Mouse (Mus musculus): ENCODE results near the gene Ttc32. TPM values are rescaled to one million over a fixed set of nuclear protein-coding genes. Genes with fewer than 3 reads are reported as not detected.
"Not testable (repeated sequence)": the region's sequence is repeated elsewhere in the genome, so short reads cannot be mapped to it uniquely, and the experiment has no call there.

Gene Ttc32
- polyA plus RNA-seq, 1 experiment from 2014 or later, result 27.9 TPM

DNA sequence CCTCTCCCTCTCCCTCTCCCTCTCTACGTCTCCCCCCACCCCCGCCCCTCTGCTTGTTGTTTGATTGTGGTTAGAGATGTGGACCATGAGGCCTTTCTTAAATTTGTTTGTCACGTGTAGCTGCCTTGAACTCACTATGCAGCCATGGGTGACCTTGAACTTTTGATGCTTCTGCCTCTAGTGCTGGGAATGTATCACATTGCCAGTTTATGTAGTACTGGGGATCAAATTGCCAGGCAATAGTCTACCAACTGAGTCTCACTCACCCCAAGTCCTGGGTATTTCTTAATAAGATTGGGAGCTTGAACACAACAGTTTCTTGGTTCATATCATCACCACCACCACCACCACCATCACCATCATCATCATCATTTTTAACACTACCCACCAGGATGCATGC, 8.8 kb upstream of the Ttc32 start:
- no peak overlapping the region for H3K4me2 ChIP-seq (ENCODE audit: low read depth, low read length)
- 69% methylated on average over 3 of the region's 3 CpGs for WGBS
- H3K36me3 ChIP-seq (ENCODE audit: control insufficient read depth, insufficient read depth, low read length), result peaks cover 2% of the 10 kb centered on the region; the same call in 1 of the 2 replicates
- H3K27ac ChIP-seq (ENCODE audit: low read length), result no peak overlapping the region
- no peaks in the 10 kb centered on the region for H3K27me3 ChIP-seq (ENCODE audit: control insufficient read depth, insufficient read depth, low read depth, low read length)
- ATAC-seq (ENCODE audit: low read depth), result no peak
- no peak overlapping the region for H3K4me3 ChIP-seq (ENCODE audit: low read length)
- no peak overlapping the region for H3K9ac ChIP-seq (ENCODE audit: low read length)
- no peaks in the 10 kb centered on the region for H3K9me3 ChIP-seq (ENCODE audit: control insufficient read depth, low read length)
- no peaks in the 10 kb centered on the region for H3K4me1 ChIP-seq (replicated peaks; ENCODE audit: control insufficient read depth, insufficient read depth, low read length)

DNA sequence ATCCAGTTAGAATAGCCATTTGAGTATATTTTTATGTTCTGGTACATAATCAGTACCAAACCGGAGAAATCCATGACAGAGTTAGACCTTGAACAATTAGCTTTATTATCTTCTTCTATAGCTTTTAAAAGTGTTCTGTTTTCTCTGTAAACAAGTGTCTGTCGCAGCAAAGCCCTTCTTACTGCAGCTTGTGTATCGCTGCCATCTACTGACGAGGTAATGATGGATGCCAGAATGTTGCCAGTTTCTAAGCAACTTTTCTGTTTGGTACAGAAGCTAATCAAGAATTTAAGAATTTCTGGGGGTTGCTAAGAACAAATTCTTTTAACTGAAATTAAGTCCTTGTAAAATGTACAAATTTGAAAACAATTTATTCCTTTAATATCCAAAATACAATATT, 6.8 kb upstream of the Ttc32 start:
- H3K9ac ChIP-seq (ENCODE audit: low read length), result no peak overlapping the region
- H3K27ac ChIP-seq (ENCODE audit: low read length), result no peak overlapping the region
- WGBS, result 51% methylated on average over 4 of the region's 4 CpGs
- no peak overlapping the region for H3K4me2 ChIP-seq (ENCODE audit: low read depth, low read length)
- ATAC-seq (ENCODE audit: low read depth), result no peak
- H3K4me1 ChIP-seq (replicated peaks; ENCODE audit: control insufficient read depth, insufficient read depth, low read length), result no peaks in the 10 kb centered on the region
- H3K9me3 ChIP-seq (ENCODE audit: control insufficient read depth, low read length), result no peaks in the 10 kb centered on the region
- no peaks in the 10 kb centered on the region for H3K27me3 ChIP-seq (ENCODE audit: control insufficient read depth, insufficient read depth, low read depth, low read length)
- peaks cover 2% of the 10 kb centered on the region; the same call in 1 of the 2 replicates for H3K36me3 ChIP-seq (ENCODE audit: control insufficient read depth, insufficient read depth, low read length)
- H3K4me3 ChIP-seq (ENCODE audit: low read length), result no peak overlapping the region

DNA sequence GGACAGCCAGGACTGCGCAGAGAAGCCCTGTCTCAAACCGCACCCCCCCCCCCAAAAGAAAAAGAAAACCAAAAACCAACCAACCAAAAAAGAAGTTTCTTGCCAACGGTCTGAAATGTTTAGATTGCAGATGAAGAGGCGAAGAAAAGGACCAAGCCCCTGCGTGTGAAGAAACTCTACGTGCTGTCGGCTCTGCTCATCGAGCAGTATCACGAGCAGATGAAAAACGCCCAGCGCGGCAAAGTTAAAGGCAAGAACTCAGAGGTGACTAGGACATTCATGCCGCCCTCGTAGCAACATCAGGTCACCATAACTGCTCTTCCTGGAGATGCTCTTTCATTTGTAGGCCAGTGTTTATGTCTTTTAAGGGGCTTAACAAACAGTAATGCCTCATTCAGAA, 5.7 kb upstream of the Ttc32 start:
- Histone ChIP-seq H3K27ac (ENCODE audit: low read length) (no peak overlapping the region), H3K4me3 (ENCODE audit: low read length) (no peak overlapping the region), H3K9ac (ENCODE audit: low read length) (no peak overlapping the region), H3K4me2 (ENCODE audit: low read depth, low read length) (no peak overlapping the region), H3K9me3 (ENCODE audit: control insufficient read depth, low read length) (no peaks in the 10 kb centered on the region), H3K36me3 (ENCODE audit: control insufficient read depth, insufficient read depth, low read length) (peaks cover 2% of the 10 kb centered on the region; the same call in 1 of the 2 replicates), H3K4me1 (replicated peaks; ENCODE audit: control insufficient read depth, insufficient read depth, low read length) (no peaks in the 10 kb centered on the region), H3K27me3 (ENCODE audit: control insufficient read depth, insufficient read depth, low read depth, low read length) (no peaks in the 10 kb centered on the region)
- no peak for ATAC-seq (ENCODE audit: low read depth)
- 89% methylated on average over 14 of the region's 14 CpGs for WGBS

DNA sequence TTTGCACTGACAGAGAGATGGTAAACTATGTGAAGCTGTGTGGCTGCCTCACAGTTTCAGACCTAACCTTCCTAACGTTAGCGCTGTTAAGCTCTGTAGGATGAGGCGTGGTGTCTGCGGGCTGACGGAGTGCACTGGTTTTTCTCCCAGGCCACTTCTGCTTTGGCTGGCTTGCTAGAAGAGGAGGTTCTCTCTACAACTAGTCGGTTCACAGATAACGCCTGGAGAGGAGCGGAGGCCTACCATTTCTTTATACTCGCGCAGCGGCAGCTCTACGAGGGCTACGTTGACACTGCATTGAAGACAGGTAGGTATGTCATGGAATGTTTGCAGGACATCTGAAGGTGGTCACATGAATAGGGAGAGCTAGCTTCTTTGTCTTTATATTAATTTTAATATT, 5.1 kb upstream of the Ttc32 start:
- no peak for ATAC-seq (ENCODE audit: low read depth)
- Histone ChIP-seq H3K27ac (ENCODE audit: low read length) (no peak overlapping the region), H3K4me3 (ENCODE audit: low read length) (no peak overlapping the region), H3K4me1 (replicated peaks; ENCODE audit: control insufficient read depth, insufficient read depth, low read length) (no peaks in the 10 kb centered on the region), H3K27me3 (ENCODE audit: control insufficient read depth, insufficient read depth, low read depth, low read length) (no peaks in the 10 kb centered on the region), H3K9me3 (ENCODE audit: control insufficient read depth, low read length) (no peaks in the 10 kb centered on the region), H3K4me2 (ENCODE audit: low read depth, low read length) (no peak overlapping the region), H3K9ac (ENCODE audit: low read length) (no peak overlapping the region), H3K36me3 (ENCODE audit: control insufficient read depth, insufficient read depth, low read length) (peaks cover 2% of the 10 kb centered on the region; the same call in 1 of the 2 replicates)
- 75% methylated on average over 13 of the region's 13 CpGs for WGBS

DNA sequence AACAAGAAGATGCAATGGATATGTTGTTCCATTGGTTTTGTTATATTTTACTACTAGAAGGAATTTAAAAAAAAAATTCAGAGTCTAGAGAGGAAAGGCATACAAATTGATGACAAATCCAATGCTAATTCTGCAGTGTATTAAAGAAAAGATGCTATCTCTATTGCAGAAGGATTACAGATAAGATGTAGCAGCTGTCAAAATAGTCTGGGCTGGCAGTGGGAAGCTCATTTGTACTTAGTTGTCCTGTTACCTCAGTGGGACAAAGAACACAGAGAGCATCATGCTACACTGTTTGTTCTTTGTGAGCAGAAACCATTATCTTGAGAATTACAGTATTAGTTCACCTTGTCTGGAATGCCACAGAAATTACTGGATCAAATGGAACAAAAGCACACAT, 3.0 kb upstream of the Ttc32 start:
- peaks cover 2% of the 10 kb centered on the region; the same call in 1 of the 2 replicates for H3K36me3 ChIP-seq (ENCODE audit: control insufficient read depth, insufficient read depth, low read length)
- no peaks in the 10 kb centered on the region for H3K27me3 ChIP-seq (ENCODE audit: control insufficient read depth, insufficient read depth, low read depth, low read length)
- H3K4me3 ChIP-seq (ENCODE audit: low read length), result no peak overlapping the region
- no peak for ATAC-seq (ENCODE audit: low read depth)
- no peak overlapping the region for H3K4me2 ChIP-seq (ENCODE audit: low read depth, low read length)
- peaks cover 4% of the 10 kb centered on the region; the same call in 1 of the 2 replicates for H3K4me1 ChIP-seq (replicated peaks; ENCODE audit: control insufficient read depth, insufficient read depth, low read length)
- no peak overlapping the region for H3K27ac ChIP-seq (ENCODE audit: low read length)
- H3K9me3 ChIP-seq (ENCODE audit: control insufficient read depth, low read length), result no peaks in the 10 kb centered on the region
- no peak overlapping the region for H3K9ac ChIP-seq (ENCODE audit: low read length)

DNA sequence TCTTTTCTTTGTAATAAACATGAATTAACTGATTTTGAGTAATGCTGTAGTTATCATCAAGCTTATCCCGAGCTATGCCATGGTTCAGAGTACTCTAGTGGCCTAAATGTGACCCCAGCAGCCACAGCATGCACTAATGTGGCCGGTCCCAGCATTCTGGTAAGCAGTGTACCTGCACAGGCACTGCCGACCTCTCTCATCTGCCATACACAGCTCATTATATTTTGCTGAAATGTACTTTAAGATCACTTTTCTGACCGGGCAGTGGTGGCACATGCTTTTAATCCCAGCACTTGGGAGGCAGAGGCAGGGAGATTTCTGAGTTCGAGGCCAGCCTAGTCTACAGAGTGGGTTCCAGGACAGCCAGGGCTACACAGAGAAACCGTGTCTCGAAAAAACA, 981 bp upstream of the Ttc32 start:
- H3K36me3 ChIP-seq (ENCODE audit: control insufficient read depth, insufficient read depth, low read length); H3K27me3 ChIP-seq (ENCODE audit: control insufficient read depth, insufficient read depth, low read depth, low read length); H3K9ac ChIP-seq (ENCODE audit: low read length); ATAC-seq (ENCODE audit: low read depth); H3K4me2 ChIP-seq (ENCODE audit: low read depth, low read length); H3K27ac ChIP-seq (ENCODE audit: low read length); H3K4me3 ChIP-seq (ENCODE audit: low read length); H3K4me1 ChIP-seq (replicated peaks; ENCODE audit: control insufficient read depth, insufficient read depth, low read length); H3K9me3 ChIP-seq (ENCODE audit: control insufficient read depth, low read length): not testable (repeated sequence)
- WGBS, result 83% methylated on average over 7 of the region's 7 CpGs

DNA sequence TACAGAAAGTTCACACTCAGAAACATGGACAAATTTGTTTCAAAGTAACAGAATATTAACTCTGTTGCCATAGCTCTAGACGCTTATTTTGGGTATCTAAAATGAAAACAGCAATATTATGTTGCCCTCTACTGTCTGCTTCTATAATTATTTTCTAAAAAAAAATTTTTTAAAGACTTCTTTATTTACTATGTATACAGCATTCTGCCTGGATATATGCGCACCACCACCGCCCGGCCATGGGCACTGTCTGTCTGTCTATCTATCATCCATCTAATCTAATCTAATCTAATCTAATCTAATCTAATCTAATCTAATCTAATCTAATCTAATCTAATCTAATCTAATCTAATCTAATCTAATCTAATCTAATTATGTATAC, 300 bp upstream of the Ttc32 start:
- Histone ChIP-seq H3K27ac (ENCODE audit: low read length) (peak overlapping the region; percentile 100), H3K9ac (ENCODE audit: low read length) (peak overlapping the region; percentile 95), H3K36me3 (ENCODE audit: control insufficient read depth, insufficient read depth, low read length) (peaks cover 2% of the 10 kb centered on the region; the same call in 1 of the 2 replicates), H3K9me3 (ENCODE audit: control insufficient read depth, low read length) (no peaks in the 10 kb centered on the region), H3K27me3 (ENCODE audit: control insufficient read depth, insufficient read depth, low read depth, low read length) (no peaks in the 10 kb centered on the region), H3K4me1 (replicated peaks; ENCODE audit: control insufficient read depth, insufficient read depth, low read length) (peaks cover 4% of the 10 kb centered on the region; the same call in 1 of the 2 replicates), H3K4me3 (ENCODE audit: low read length) (peak overlapping the region; percentile 78), H3K4me2 (ENCODE audit: low read depth, low read length) (peak overlapping the region; percentile 71)
- 31% methylated on average over 4 of the region's 4 CpGs for WGBS
- ATAC-seq (ENCODE audit: low read depth), result peak; percentile 46

DNA sequence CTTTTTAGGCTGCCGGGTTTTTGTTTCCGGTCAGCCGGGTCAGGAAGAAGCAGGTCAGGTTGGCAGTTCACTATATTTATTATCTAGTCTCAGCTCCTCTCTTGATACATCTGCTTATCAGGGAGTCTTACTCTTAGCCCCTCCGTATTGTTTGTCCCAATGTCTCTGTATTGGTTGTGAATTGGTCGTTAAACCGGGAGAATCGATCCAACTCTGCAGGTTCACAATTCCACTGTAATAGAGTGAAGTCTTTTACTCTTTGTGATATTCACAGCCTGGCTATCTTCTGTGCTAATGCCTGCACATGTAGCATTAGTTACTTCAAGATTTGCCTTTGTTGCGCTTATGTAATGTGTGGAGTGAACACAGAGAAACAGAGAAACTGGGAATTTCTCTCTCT, 1.4 kb downstream of the Ttc32 start:
- H3K27ac ChIP-seq (ENCODE audit: low read length), result peak overlapping the region; percentile 100; the same call in 1 of the 2 replicates
- no peaks in the 10 kb centered on the region for H3K27me3 ChIP-seq (ENCODE audit: control insufficient read depth, insufficient read depth, low read depth, low read length)
- H3K4me3 ChIP-seq (ENCODE audit: low read length), result peak overlapping the region; percentile 78
- H3K36me3 ChIP-seq (ENCODE audit: control insufficient read depth, insufficient read depth, low read length), result peaks cover 2% of the 10 kb centered on the region; the same call in 1 of the 2 replicates
- peak overlapping the region; percentile 71 for H3K4me2 ChIP-seq (ENCODE audit: low read depth, low read length)
- ATAC-seq (ENCODE audit: low read depth), result no peak
- H3K9ac ChIP-seq (ENCODE audit: low read length), result peak overlapping the region; percentile 95
- H3K9me3 ChIP-seq (ENCODE audit: control insufficient read depth, low read length), result no peaks in the 10 kb centered on the region
- H3K4me1 ChIP-seq (replicated peaks; ENCODE audit: control insufficient read depth, insufficient read depth, low read length), result peaks cover 4% of the 10 kb centered on the region; the same call in 1 of the 2 replicates
- 48% methylated on average over 8 of the region's 8 CpGs for WGBS

DNA sequence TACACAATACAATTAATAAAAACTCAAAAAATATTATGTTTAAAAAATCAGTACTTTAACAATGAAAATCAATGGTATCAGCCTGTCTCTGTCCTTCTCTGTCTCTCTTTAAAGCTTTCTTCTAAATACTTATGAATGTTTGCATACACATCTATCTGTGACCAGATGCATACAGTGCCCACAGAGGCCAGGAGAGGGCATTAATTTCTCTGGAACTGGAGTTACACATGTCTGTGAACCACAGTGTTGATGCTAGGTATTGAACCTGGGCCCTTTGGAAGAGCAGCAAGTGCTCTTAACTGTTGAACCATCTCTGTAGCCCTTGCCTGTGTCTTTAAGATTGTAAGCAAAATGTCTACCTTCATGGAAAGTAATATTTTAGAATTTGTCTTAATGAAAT, 3.3 kb downstream of the Ttc32 start:
- no peaks in the 10 kb centered on the region for H3K27me3 ChIP-seq (ENCODE audit: control insufficient read depth, insufficient read depth, low read depth, low read length)
- no peak overlapping the region for H3K27ac ChIP-seq (ENCODE audit: low read length)
- H3K36me3 ChIP-seq (ENCODE audit: control insufficient read depth, insufficient read depth, low read length), result no peaks in the 10 kb centered on the region; the same call in 1 of the 2 replicates
- no peak for ATAC-seq (ENCODE audit: low read depth)
- H3K9ac ChIP-seq (ENCODE audit: low read length), result no peak overlapping the region
- H3K4me2 ChIP-seq (ENCODE audit: low read depth, low read length), result no peak overlapping the region
- H3K9me3 ChIP-seq (ENCODE audit: control insufficient read depth, low read length), result no peaks in the 10 kb centered on the region
- H3K4me1 ChIP-seq (replicated peaks; ENCODE audit: control insufficient read depth, insufficient read depth, low read length), result peaks cover 4% of the 10 kb centered on the region; the same call in 1 of the 2 replicates
- no peak overlapping the region for H3K4me3 ChIP-seq (ENCODE audit: low read length)

DNA sequence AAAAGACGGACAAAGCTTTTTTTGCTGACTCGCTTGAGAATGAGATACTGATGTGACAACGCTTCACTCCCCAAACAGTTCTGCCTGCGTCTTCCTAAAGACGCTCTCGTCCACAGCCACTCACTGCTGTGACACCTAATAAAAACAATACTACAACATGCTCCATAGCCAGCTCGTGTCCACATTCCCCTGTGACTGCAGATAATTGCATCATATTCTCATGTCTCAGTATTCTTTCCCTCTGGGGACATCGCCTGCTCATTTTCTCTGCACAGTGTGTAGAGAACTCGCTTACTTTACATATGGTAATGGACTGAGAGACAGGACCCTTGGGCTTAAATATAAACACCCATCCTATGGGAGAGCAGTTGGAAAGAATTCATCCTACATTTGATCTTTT, 6.6 kb downstream of the Ttc32 start:
- ATAC-seq (ENCODE audit: low read depth), result peak; percentile 87
- H3K4me2 ChIP-seq (ENCODE audit: low read depth, low read length), result no peak overlapping the region; the same call in 1 of the 2 replicates

More for the DNA sequence above, 6.6 kb downstream of the Ttc32 start:
- Histone ChIP-seq H3K27ac (ENCODE audit: low read length) (no peak overlapping the region), H3K27me3 (ENCODE audit: control insufficient read depth, insufficient read depth, low read depth, low read length) (no peaks in the 10 kb centered on the region), H3K36me3 (ENCODE audit: control insufficient read depth, insufficient read depth, low read length) (no peaks in the 10 kb centered on the region), H3K4me3 (ENCODE audit: low read length) (no peak overlapping the region), H3K9me3 (ENCODE audit: control insufficient read depth, low read length) (no peaks in the 10 kb centered on the region), H3K4me1 (replicated peaks; ENCODE audit: control insufficient read depth, insufficient read depth, low read length) (no peaks in the 10 kb centered on the region), H3K9ac (ENCODE audit: low read length) (no peak overlapping the region)
- 52% methylated on average over 9 of the region's 9 CpGs for WGBS

All from lung, embryonic 16.5 days (tissue).